8 mouse cellular contexts compared by ENCODE assay signal in genomic region chr15:101006251-101007040, GRCm38 (mm10). TPM values are rescaled to one million over a fixed set of nuclear protein-coding genes. Genes with fewer than 3 reads are reported as not detected.
DNase-seq lines count a peak whose midpoint lies in the region; ATAC-seq and TF ChIP-seq lines count a peak whose summit lies in the region.
"Had no signal": no experiment of that assay in that cellular context is flagged by ENCODE, and none has a peak within 500 bp of the region (broad histone marks: within the 10 kb centered on the region; RNA-seq: fewer than 3 reads in every experiment).

No protein-coding gene starts in this region.

- no peak overlapping the region for H3K27ac ChIP-seq in embryonic fibroblast, embryonic 13.5 days (ENCODE audit: insufficient read depth, low read length)
- H3K27ac ChIP-seq in stomach, postnatal 0 days (replicated peaks) = no peak overlapping the region

- no peaks in the 10 kb centered on the region for H3K36me3 ChIP-seq in stomach, postnatal 0 days (ENCODE audit: control insufficient read depth, insufficient read depth, low read length)

- peak overlapping the region; percentile 58 for H3K4me3 ChIP-seq in embryonic fibroblast, embryonic 13.5 days (ENCODE audit: insufficient read depth, low read length)
- peak overlapping the region; percentile 31 for H3K4me3 ChIP-seq in stomach, postnatal 0 days (ENCODE audit: low read depth, low read length)

- peak; percentile 80 for DNase-seq in adrenal gland, postnatal 14 days
- DNase-seq in heart, postnatal 10 days = peak; percentile 39 to 55
- peak; percentile 67 to 75 for DNase-seq in kidney, postnatal 36 days
- DNase-seq in stomach, postnatal 0 days (ENCODE audit: low spot score) = peak; percentile 70
- DNase-seq in left cerebral cortex, postnatal 10 days (ENCODE audit: extremely low spot score in 1 of 2, low spot score in 2 of 2) = no peak

- peak; percentile 47; the same call in 1 of the 2 replicates for TF ChIP-seq POLR2A in embryonic fibroblast, embryonic 13.5 days (IDR thresholded peaks at IDR 0.05; ENCODE audit: low read depth, low read length)

- H3K27me3 ChIP-seq in stomach, postnatal 0 days (ENCODE audit: control insufficient read depth, insufficient read depth, low read length) = no peaks in the 10 kb centered on the region

- no peaks in the 10 kb centered on the region for H3K9me3 ChIP-seq in stomach, postnatal 0 days (ENCODE audit: control insufficient read depth, low read length)

- peak; percentile 63; the same call in 1 of the 2 replicates for ATAC-seq in megakaryocyte-erythroid progenitor cell, adult 5-6 weeks (replicated peaks; ENCODE audit: low FRiP score, low TSS enrichment, poor library complexity, severe bottlenecking)
- ATAC-seq in stomach, postnatal 0 days (ENCODE audit: low FRiP score, low TSS enrichment) = peak; percentile 87

- intact Hi-C loops in heart, postnatal 10 days (cut with DNase I) = no loop called here
- intact Hi-C loops in left cerebral cortex, postnatal 10 days (cut with DNase I) = no loop called here

- TF ChIP-seq CTCF in embryonic fibroblast, embryonic 13.5 days (IDR thresholded peaks at IDR 0.05; ENCODE audit: borderline replicate concordance, insufficient read depth, low read length) = no peak
- TF ChIP-seq CTCF in stomach, postnatal 0 days (IDR thresholded peaks at IDR 0.05; ENCODE audit: low read depth) = no peak

- H3K4me1 ChIP-seq in embryonic fibroblast, embryonic 13.5 days (ENCODE audit: control insufficient read depth, insufficient read depth, low read length) = no peaks in the 10 kb centered on the region
- no peaks in the 10 kb centered on the region for H3K4me1 ChIP-seq in stomach, postnatal 0 days (replicated peaks; ENCODE audit: control insufficient read depth, insufficient read depth)

- TF ChIP-seq EP300 in stomach, postnatal 0 days (optimal IDR thresholded peaks at IDR 0.05) = no peak

- H3K9ac ChIP-seq in stomach, postnatal 0 days (ENCODE audit: low read length) = no peak overlapping the region

- WGBS in stomach, postnatal 0 days = 11% methylated on average over 14 of the region's 15 CpGs

- H3K4me2 ChIP-seq in stomach, postnatal 0 days (replicated peaks; ENCODE audit: low read depth) = peak overlapping the region; percentile 58

RNA-seq across cellular contexts. Expression of gene Gm47841, which starts 40.8 kb away (rescaled TPM):
- total RNA-seq in adrenal gland, postnatal 14 days (2021) = 0.49 TPM in 1 of 2 replicates, not detected in the other
- polyA plus RNA-seq in embryonic fibroblast, embryonic 13.5 days (2011; ENCODE audit: insufficient read length, low read depth, missing spikeins) = not detected in 2 replicates
- under 1 TPM; 0.25 to 0.41 TPM for total RNA-seq in heart, postnatal 10 days (2021)
- total RNA-seq in megakaryocyte-erythroid progenitor cell, adult 5-6 weeks (2014; fragmentation: Nextera tagmentation) = not detected in 2 replicates
- total RNA-seq in megakaryocyte-erythroid progenitor cell, adult 5-6 weeks (2017) = not detected in 2 replicates
- not detected in 2 replicates for polyA plus RNA-seq in stomach, postnatal 0 days (2015; fragmentation: Nextera tagmentation; extraction: Ambion mirVana)
- total RNA-seq in left cerebral cortex, postnatal 10 days (2021) = under 1 TPM in 1 of 2 experiments, not detected in 1; 0.32 TPM
- total RNA-seq: left cerebral cortex, postnatal 36 days had no signal

Comparison
In these comparisons a context has a peak if more than half of its experiments do, and no peak if none do; other contexts are left out.
1. DNase-seq: peak in adrenal gland, postnatal 14 days (single experiment), heart, postnatal 10 days (2 of 2), kidney, postnatal 36 days (2 of 2) and stomach, postnatal 0 days (single experiment); none in left cerebral cortex, postnatal 10 days (0 of 2).